Mouse (Mus musculus) regulatory T cell (primary cell): Measurements from ENCODE around the gene Gm42906.

ENCODE experiments used
- in situ Hi-C: fragments of 300-600 bp; cut with MboI, MseI; formaldehyde crosslinking; loops from one replicate; pipeline ENCODE4 v1.15.1; 2025; ENCODE audit warnings: high pct_unique_total_duplicates

Gm42906 gene

GRCm38 (mm10) chr5:151233400-151234031 lies 194.4 kb downstream of the Gm42906 start, which contains the start of gene Stard13:
Gene Stard13 (minus strand): TSS chr5:151233836.
- in situ Hi-C loops: no loop called here

GRCm38 (mm10) chr5:151232576-151233299 lies 195.2 kb downstream of the Gm42906 start:
- in situ Hi-C loops: no loop called here

- in situ Hi-C loops: no loop called here
Observed at GRCm38 (mm10) chr5:151231861-151232260, 196.1 kb downstream of the Gm42906 start.

GRCm38 (mm10) chr5:151231411-151231810 lies 196.6 kb downstream of the Gm42906 start:
- in situ Hi-C loops: no loop called here

GRCm38 (mm10) chr5:151230427-151230826 lies 197.5 kb downstream of the Gm42906 start:
- in situ Hi-C loops: no loop called here

GRCm38 (mm10) chr5:151228367-151229005 lies 199.5 kb downstream of the Gm42906 start:
- in situ Hi-C loops: no loop called here

- in situ Hi-C loops: no loop called here
Observed at GRCm38 (mm10) chr5:151223696-151224366, 204.1 kb downstream of the Gm42906 start.

- in situ Hi-C loops: no loop called here
Observed at GRCm38 (mm10) chr5:151222791-151223190, 205.2 kb downstream of the Gm42906 start.

GRCm38 (mm10) chr5:151218689-151219115 lies 209.3 kb downstream of the Gm42906 start:
- in situ Hi-C loops: no loop called here

GRCm38 (mm10) chr5:151213097-151213496 lies 214.9 kb downstream of the Gm42906 start:
- in situ Hi-C loops: no loop called here

- in situ Hi-C loops: no loop called here
Observed at GRCm38 (mm10) chr5:151210869-151211268, 217.1 kb downstream of the Gm42906 start.

GRCm38 (mm10) chr5:151210060-151210459 lies 217.9 kb downstream of the Gm42906 start:
- in situ Hi-C loops: no loop called here

GRCm38 (mm10) chr5:151205017-151205416 lies 222.9 kb downstream of the Gm42906 start:
- in situ Hi-C loops: no loop called here

GRCm38 (mm10) chr5:151202925-151203324 lies 225.0 kb downstream of the Gm42906 start:
- in situ Hi-C loops: no loop called here

GRCm38 (mm10) chr5:151201220-151201619 lies 226.7 kb downstream of the Gm42906 start:
- in situ Hi-C loops: no loop called here

GRCm38 (mm10) chr5:151199235-151199634 lies 228.7 kb downstream of the Gm42906 start:
- in situ Hi-C loops: no loop called here

GRCm38 (mm10) chr5:151196603-151197272 lies 231.2 kb downstream of the Gm42906 start:
- in situ Hi-C loops: no loop called here

- in situ Hi-C loops: no loop called here
Observed at GRCm38 (mm10) chr5:151193885-151194520, 234.0 kb downstream of the Gm42906 start.

GRCm38 (mm10) chr5:151192266-151192665 lies 235.7 kb downstream of the Gm42906 start:
- in situ Hi-C loops: no loop called here

- in situ Hi-C loops: no loop called here
Observed at GRCm38 (mm10) chr5:151190764-151191163, 237.2 kb downstream of the Gm42906 start.

GRCm38 (mm10) chr5:151189789-151190378 lies 238.1 kb downstream of the Gm42906 start:
- in situ Hi-C loops: no loop called here
